Mouse (Mus musculus) hindbrain, embryonic 12.5 days (tissue): ENCODE measurements around the gene Osm. TPM values are rescaled to one million over a fixed set of nuclear protein-coding genes. Genes with fewer than 3 reads are reported as not detected.

Source experiments
- ATAC-seq: fragments of 200-750 bp; cut with Nextera tagmentation; 2 replicates; pipeline ENCODE4 v1.8.0; 2017; ENCODE audit warnings: moderate TSS enrichment; ENCODE audit not compliant: low FRiP score
- H3K27ac ChIP-seq: fragments of 300-500 bp; sonication (generic); 2 replicates; pipeline ENCODE4 v1.5.1; 2016; ENCODE audit warnings: mild to moderate bottlenecking
- H3K27me3 ChIP-seq: fragments of 300-500 bp; sonication (generic); 2 replicates; pipeline ENCODE4 v1.6.1; 2016; ENCODE audit warnings: mild to moderate bottlenecking
- H3K36me3 ChIP-seq: fragments of 300-500 bp; sonication (generic); 2 replicates; pipeline ENCODE4 v1.6.1; 2016; ENCODE audit warnings: mild to moderate bottlenecking
- H3K4me1 ChIP-seq: fragments of 300-500 bp; sonication (generic); 2 replicates; pipeline ENCODE4 v1.6.1; 2016
- H3K4me2 ChIP-seq: fragments of 300-500 bp; sonication (generic); replicated peaks from 2 replicates; pipeline ENCODE4 v1.6.1; 2016; ENCODE audit warnings: mild to moderate bottlenecking
- H3K4me3 ChIP-seq: fragments of 300-500 bp; sonication (generic); 2 replicates; pipeline ENCODE4 v1.5.1; 2016; ENCODE audit warnings: mild to moderate bottlenecking
- H3K9ac ChIP-seq: fragments of 300-500 bp; sonication (generic); 2 replicates; pipeline ENCODE4 v1.6.1; 2016; ENCODE audit warnings: mild to moderate bottlenecking, moderate library complexity
- H3K9me3 ChIP-seq: fragments of 300-500 bp; sonication (generic); replicated peaks from 2 replicates; pipeline ENCODE4 v1.6.1; 2016; ENCODE audit warnings: mild to moderate bottlenecking
- whole genome bisulfite sequencing: fragments of 180-500 bp; shearing (Covaris S2); methylation state at CpG from one replicate; pipeline ENCODE4 v1.1.7; 2016; 5-methylcytosine and 5-hydroxymethylcytosine counted together
- polyA plus RNA-seq: library from polyadenylated mRNA; unstranded; fragments of >200 nt; fragmentation: Nextera tagmentation; extraction: Ambion mirVana; gene quantifications from 2 replicates; pipeline ENCODE4 v1.2.1, GENCODE M21; 2016

Osm gene
- polyA plus RNA-seq, 1 experiment from 2014 or later = not detected

GRCm38 (mm10) chr11:4247201-4247959, 11.2 kb downstream of the Osm start:
- H3K27me3 ChIP-seq = peaks cover 3% of the 10 kb centered on the region; the same call in 1 of the 2 replicates
- H3K4me3 ChIP-seq = no peak overlapping the region
- no peaks in the 10 kb centered on the region for H3K9me3 ChIP-seq
- no peak overlapping the region for H3K4me2 ChIP-seq
- no peak overlapping the region for H3K27ac ChIP-seq
- H3K9ac ChIP-seq = no peak overlapping the region
- no peak for ATAC-seq
- WGBS = 78% methylated on average over 14 of the region's 14 CpGs
- no peaks in the 10 kb centered on the region for H3K4me1 ChIP-seq
- no peaks in the 10 kb centered on the region for H3K36me3 ChIP-seq

GRCm38 (mm10) chr11:4249151-4249550, 12.9 kb downstream of the Osm start:
- no peak for ATAC-seq
- no peaks in the 10 kb centered on the region for H3K9me3 ChIP-seq
- 97% methylated on average over 3 of the region's 3 CpGs for WGBS
- H3K4me2 ChIP-seq = no peak overlapping the region
- H3K27ac ChIP-seq = no peak overlapping the region
- no peak overlapping the region for H3K4me3 ChIP-seq
- no peak overlapping the region for H3K9ac ChIP-seq
- peaks cover 3% of the 10 kb centered on the region; the same call in 1 of the 2 replicates for H3K27me3 ChIP-seq
- no peaks in the 10 kb centered on the region for H3K36me3 ChIP-seq
- H3K4me1 ChIP-seq = no peaks in the 10 kb centered on the region

GRCm38 (mm10) chr11:4250290-4250689, 14.1 kb downstream of the Osm start:
- Histone ChIP-seq H3K27ac (no peak overlapping the region), H3K4me2 (no peak overlapping the region)
- no peak for ATAC-seq

DNA sequence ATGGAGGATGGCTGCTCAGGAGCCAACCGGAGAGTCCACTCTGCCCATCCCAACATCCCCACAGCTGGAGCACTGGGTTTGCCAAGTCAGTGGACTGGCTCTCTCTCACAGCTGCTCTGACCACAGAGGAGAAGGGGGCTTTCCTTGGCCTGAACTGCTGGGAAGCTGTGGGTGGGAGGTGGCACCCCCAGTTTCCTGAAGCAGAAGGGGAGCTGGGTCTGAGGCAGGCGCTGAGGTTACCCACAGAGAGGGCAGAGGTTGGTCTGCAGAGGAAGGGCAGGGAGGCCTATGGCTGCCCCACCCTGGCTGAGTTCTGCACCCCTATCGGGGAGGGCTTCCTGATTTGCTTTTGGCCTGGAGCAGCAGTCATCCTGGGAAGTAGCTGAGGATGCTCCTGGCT, 15.2 kb downstream of the Osm start:
- H3K36me3 ChIP-seq = no peaks in the 10 kb centered on the region
- H3K9ac ChIP-seq = peak overlapping the region; percentile 27; the same call in 1 of the 2 replicates
- 73% methylated on average over 3 of the region's 3 CpGs for WGBS
- no peak for ATAC-seq
- no peak overlapping the region for H3K4me2 ChIP-seq
- H3K4me1 ChIP-seq = no peaks in the 10 kb centered on the region
- H3K27ac ChIP-seq = no peak overlapping the region
- H3K4me3 ChIP-seq = no peak overlapping the region
- no peaks in the 10 kb centered on the region for H3K9me3 ChIP-seq
- peaks cover 3% of the 10 kb centered on the region; the same call in 1 of the 2 replicates for H3K27me3 ChIP-seq

More at GRCm38 (mm10) chr11:4250290-4250689, 14.1 kb downstream of the Osm start:
- H3K36me3 ChIP-seq = no peaks in the 10 kb centered on the region
- no peaks in the 10 kb centered on the region for H3K4me1 ChIP-seq
- H3K9me3 ChIP-seq = no peaks in the 10 kb centered on the region
- no peak overlapping the region for H3K9ac ChIP-seq
- WGBS = 75% methylated on average over 7 of the region's 7 CpGs
- no peak overlapping the region for H3K4me3 ChIP-seq
- peaks cover 3% of the 10 kb centered on the region; the same call in 1 of the 2 replicates for H3K27me3 ChIP-seq

GRCm38 (mm10) chr11:4252886-4253285, 16.7 kb downstream of the Osm start:
- H3K4me2 ChIP-seq = no peak overlapping the region
- no peaks in the 10 kb centered on the region for H3K4me1 ChIP-seq
- no peak overlapping the region for H3K9ac ChIP-seq
- ATAC-seq = no peak
- H3K36me3 ChIP-seq = no peaks in the 10 kb centered on the region
- no peak overlapping the region for H3K27ac ChIP-seq
- H3K27me3 ChIP-seq = peaks cover 6% of the 10 kb centered on the region; the same call in 1 of the 2 replicates
- H3K4me3 ChIP-seq = no peak overlapping the region
- H3K9me3 ChIP-seq = no peaks in the 10 kb centered on the region
- WGBS = 63% methylated on average over 2 of the region's 2 CpGs

DNA sequence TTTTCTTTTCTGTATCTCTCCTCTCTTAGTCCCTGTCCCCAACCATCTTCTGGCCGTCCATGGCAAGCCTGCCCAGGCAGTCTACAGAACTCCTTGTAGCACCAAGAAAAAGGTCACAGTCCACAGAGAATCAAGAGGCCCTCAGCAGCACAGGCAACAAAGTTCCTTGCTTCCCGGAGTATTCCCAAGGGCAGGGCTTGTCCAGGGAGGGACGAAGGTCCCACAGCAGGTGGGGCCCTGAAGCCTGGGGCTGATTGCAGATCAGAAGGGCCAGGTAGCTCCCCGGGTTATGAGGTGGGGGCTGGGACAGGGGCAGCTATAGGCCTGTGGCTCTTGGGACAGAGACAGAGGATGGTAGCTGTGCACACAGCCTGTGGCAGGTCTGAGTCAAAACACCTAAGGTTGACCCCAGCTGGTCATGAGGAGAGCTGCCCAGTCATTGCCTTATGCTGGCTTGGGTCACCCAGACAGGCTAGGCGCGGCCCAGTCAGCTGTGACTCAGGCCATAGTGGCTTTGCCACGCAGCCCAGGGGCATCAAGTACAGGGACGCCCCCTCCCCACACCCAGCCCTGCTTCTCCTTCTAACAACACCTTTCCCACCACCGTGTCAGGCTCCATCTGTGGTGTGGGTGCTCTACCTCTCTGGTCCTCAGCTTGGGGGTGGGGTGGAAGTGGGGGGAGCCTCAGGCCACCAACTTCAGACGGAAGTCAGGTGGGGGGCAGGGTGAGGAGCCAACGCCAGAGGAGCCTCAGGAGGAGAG, 20.8 kb downstream of the Osm start, which contains the start of gene Lif:
Lif (plus strand) TSS at position 712 of the 762 bp plus-strand sequence.
- Histone ChIP-seq H3K27me3 (peaks cover 4% of the 10 kb centered on the region; the same call in 1 of the 2 replicates), H3K4me3 (no peak within 1 kb of the TSS), H3K4me1 (peaks cover 13% of the 10 kb centered on the region), H3K9me3 (no peaks in the 10 kb centered on the region), H3K4me2 (no peak within 1 kb of the TSS), H3K9ac (no peak within 1 kb of the TSS), H3K36me3 (no peaks in the 10 kb centered on the region), H3K27ac (no peak within 1 kb of the TSS)
- WGBS = 54% methylated on average over 10 of the region's 11 CpGs
- peak; percentile 5; the same call in 1 of the 2 replicates for ATAC-seq

DNA sequence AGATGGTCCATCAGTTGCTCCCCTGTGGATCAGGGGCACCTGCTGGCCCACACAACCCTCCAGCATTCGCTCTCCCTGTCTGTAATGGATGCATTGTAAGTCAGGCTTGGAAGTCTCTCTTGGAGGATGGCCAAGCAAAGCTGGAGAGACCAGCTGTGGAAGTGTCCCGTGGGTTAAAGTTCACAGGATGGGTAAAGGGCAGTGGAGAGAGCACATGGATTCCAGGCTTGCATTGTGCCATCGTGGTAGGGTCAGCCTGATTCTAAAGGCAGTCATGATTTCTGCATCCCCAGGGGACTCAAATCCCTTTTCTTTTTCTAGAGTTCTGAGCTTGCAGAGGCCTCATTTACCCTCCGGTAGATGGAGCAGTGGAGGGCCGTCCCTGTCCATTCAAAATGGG, 21.5 kb downstream of the Osm start:
- no peaks in the 10 kb centered on the region for H3K9me3 ChIP-seq
- H3K4me2 ChIP-seq = no peak overlapping the region
- H3K4me1 ChIP-seq = peaks cover 19% of the 10 kb centered on the region
- H3K27ac ChIP-seq = no peak overlapping the region
- H3K9ac ChIP-seq = no peak overlapping the region
- 0 out of 2 replicates have a peak, but pooled peaks cover 3% of the 10 kb centered on the region for H3K27me3 ChIP-seq
- ATAC-seq = no peak
- H3K36me3 ChIP-seq = no peaks in the 10 kb centered on the region
- WGBS = 63% methylated on average over 5 of the region's 5 CpGs
- no peak overlapping the region for H3K4me3 ChIP-seq

DNA sequence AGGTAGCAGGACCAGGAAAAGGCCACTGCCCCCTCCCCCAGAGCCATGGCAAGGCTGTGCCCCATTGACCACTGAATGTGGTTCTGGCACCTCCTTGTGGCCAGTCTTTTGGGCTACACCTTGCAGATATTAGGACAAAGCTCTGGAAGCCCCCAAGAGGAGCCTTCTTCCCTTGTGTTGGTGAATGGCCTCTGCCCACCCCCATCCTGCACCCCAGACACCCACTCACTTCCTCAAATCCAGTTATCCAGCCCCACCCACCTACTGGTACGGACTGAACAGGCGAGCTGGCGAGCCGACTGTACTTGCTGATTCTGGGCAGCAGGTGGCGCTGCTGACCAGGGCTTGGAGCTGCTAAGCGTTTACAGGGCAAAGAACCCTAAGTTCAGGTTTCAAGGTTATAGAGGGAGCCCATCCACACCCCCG, 22.4 kb downstream of the Osm start:
- no peak overlapping the region for H3K27ac ChIP-seq
- peaks cover 24% of the 10 kb centered on the region for H3K4me1 ChIP-seq
- 0 out of 2 replicates have a peak, but pooled peaks cover 6% of the 10 kb centered on the region for H3K27me3 ChIP-seq
- H3K4me2 ChIP-seq = peak overlapping the region; percentile 42
- H3K9ac ChIP-seq = no peak overlapping the region; the same call in 1 of the 2 replicates
- peak; percentile 65 for ATAC-seq
- H3K9me3 ChIP-seq = no peaks in the 10 kb centered on the region
- no peak overlapping the region for H3K4me3 ChIP-seq
- WGBS = under 1% methylated on average over 7 of the region's 7 CpGs
- no peaks in the 10 kb centered on the region for H3K36me3 ChIP-seq

- no peak for ATAC-seq
- Histone ChIP-seq H3K36me3 (no peaks in the 10 kb centered on the region), H3K27me3 (peaks cover 24% of the 10 kb centered on the region), H3K27ac (no peak overlapping the region), H3K9me3 (no peaks in the 10 kb centered on the region), H3K4me3 (no peak overlapping the region), H3K9ac (no peak overlapping the region), H3K4me1 (peaks cover 24% of the 10 kb centered on the region), H3K4me2 (no peak overlapping the region)
- 49% methylated on average over 14 of the region's 14 CpGs for WGBS
These were observed 24.4 kb downstream of the Osm start for GRCm38 (mm10) chr11:4260463-4261187.

- ATAC-seq = no peak
- H3K4me1 ChIP-seq = peaks cover 24% of the 10 kb centered on the region
- H3K36me3 ChIP-seq = no peaks in the 10 kb centered on the region
- 45% methylated on average over 7 of the region's 7 CpGs for WGBS
- no peak overlapping the region for H3K4me3 ChIP-seq
- H3K9me3 ChIP-seq = no peaks in the 10 kb centered on the region
- peaks cover 29% of the 10 kb centered on the region for H3K27me3 ChIP-seq
- H3K4me2 ChIP-seq = no peak overlapping the region
- H3K9ac ChIP-seq = no peak overlapping the region
- no peak overlapping the region for H3K27ac ChIP-seq
These were observed 24.9 kb downstream of the Osm start for GRCm38 (mm10) chr11:4261188-4261494.

- 40% methylated on average over 5 of the region's 5 CpGs for WGBS
- Histone ChIP-seq H3K4me2 (no peak overlapping the region), H3K4me1 (peaks cover 29% of the 10 kb centered on the region), H3K4me3 (no peak overlapping the region), H3K27me3 (peaks cover 38% of the 10 kb centered on the region), H3K9ac (no peak overlapping the region), H3K36me3 (no peaks in the 10 kb centered on the region), H3K9me3 (no peaks in the 10 kb centered on the region), H3K27ac (no peak overlapping the region)
- ATAC-seq = no peak
These were observed 25.7 kb downstream of the Osm start for GRCm38 (mm10) chr11:4261969-4262368.

DNA sequence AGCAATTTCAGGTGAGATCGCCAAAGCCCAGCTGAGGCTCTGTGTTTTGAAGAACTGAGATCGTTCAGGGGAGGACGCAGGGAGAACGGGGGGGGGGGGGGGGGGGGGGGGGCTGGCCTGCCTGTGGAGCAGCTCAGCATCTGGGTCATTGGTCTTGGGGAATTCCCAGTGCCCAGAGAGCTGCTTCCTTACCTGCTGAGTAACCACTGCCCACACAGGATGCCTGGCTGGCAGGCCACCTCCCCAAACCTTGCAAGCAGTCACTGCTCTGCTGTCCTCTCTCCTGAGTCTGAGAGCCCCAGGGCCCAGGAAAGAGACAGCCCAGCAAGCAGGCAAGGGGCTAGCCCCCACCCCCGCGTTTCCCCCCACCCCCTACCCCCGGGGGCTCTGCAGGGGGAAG, 26.6 kb downstream of the Osm start:
- Histone ChIP-seq H3K36me3 (no peaks in the 10 kb centered on the region), H3K9ac (no peak overlapping the region), H3K4me2 (no peak overlapping the region), H3K27me3 (peaks cover 43% of the 10 kb centered on the region), H3K4me1 (peaks cover 31% of the 10 kb centered on the region), H3K9me3 (no peaks in the 10 kb centered on the region), H3K4me3 (no peak overlapping the region), H3K27ac (no peak overlapping the region)
- ATAC-seq = no peak
- 14% methylated on average over 7 of the region's 7 CpGs for WGBS
